Mouse (Mus musculus) MEL (cell line): ENCODE measurements around the gene Garnl3.

ENCODE experiments used
- BHLHE40 ChIP-seq: IDR thresholded peaks from 2 replicates; pipeline ENCODE4 v1.6.1; 2012; ENCODE audit warnings: low read depth, mild to moderate bottlenecking, inconsistent platforms, low read length, improper control_type of control experiment, borderline replicate concordance
- CHD2 ChIP-seq: IDR thresholded peaks from 2 replicates; pipeline ENCODE4 v1.6.1; 2011; ENCODE audit warnings: low read length, improper control_type of control experiment
- CTCF ChIP-seq, 3 experiments: IDR thresholded peaks in 2 of 3; conservative IDR thresholded peaks in 1 of 3; 2 replicates each; pipeline ENCODE4 v1.5.1; 2011 to 2012; ENCODE audit warnings: low read length in 3 of 3, low read depth in 2 of 3, mild to moderate bottlenecking in 2 of 3, improper control_type of control experiment in 1 of 3, inconsistent platforms in 1 of 3, mixed read lengths in 1 of 3, moderate library complexity in 1 of 3; ENCODE audit not compliant: control insufficient read depth in 1 of 3, insufficient read depth in 1 of 3, poor library complexity in 1 of 3, severe bottlenecking in 1 of 3
- ELF1 ChIP-seq: IDR thresholded peaks from 2 replicates; pipeline ENCODE4 v1.6.1; 2014; ENCODE audit warnings: low read depth, mild to moderate bottlenecking, inconsistent platforms, low read length, improper control_type of control experiment, moderate library complexity
- GABPA ChIP-seq: IDR thresholded peaks from 2 replicates; pipeline ENCODE4 v1.6.1; 2012; ENCODE audit warnings: low read depth, mild to moderate bottlenecking, inconsistent platforms, low read length, improper control_type of control experiment, moderate library complexity
- MAX ChIP-seq: IDR thresholded peaks from 2 replicates; pipeline ENCODE4 v1.6.1; 2011; ENCODE audit warnings: low read length, improper control_type of control experiment
- MXI1 ChIP-seq: IDR thresholded peaks from 2 replicates; pipeline ENCODE4 v1.6.1; 2011; ENCODE audit warnings: mild to moderate bottlenecking, low read depth, low read length, improper control_type of control experiment
- POLR2A ChIP-seq, 2 experiments: IDR thresholded peaks; 2 replicates each; pipeline ENCODE4 v1.6.1; 2011 to 2012; ENCODE audit warnings: low read length in 2 of 2, mild to moderate bottlenecking in 2 of 2, control low read depth in 1 of 2, improper control_type of control experiment in 1 of 2, low read depth in 1 of 2, moderate library complexity in 1 of 2; ENCODE audit not compliant: control insufficient read depth in 1 of 2, insufficient read depth in 1 of 2, poor library complexity in 1 of 2
- RAD21 ChIP-seq: IDR thresholded peaks from 2 replicates; pipeline ENCODE4 v1.6.1; 2011; ENCODE audit warnings: mild to moderate bottlenecking, low read depth, low read length, improper control_type of control experiment
- TAL1 ChIP-seq: IDR thresholded peaks from 2 replicates; pipeline ENCODE4 v1.6.1; 2012; ENCODE audit warnings: mild to moderate bottlenecking, inconsistent platforms, low read length, moderate library complexity, mixed read lengths
- TBP ChIP-seq: IDR thresholded peaks from 2 replicates; pipeline ENCODE4 v1.8.0; 2011; ENCODE audit warnings: low read depth, low read length, improper control_type of control experiment
- ZKSCAN1 ChIP-seq: IDR thresholded peaks from 2 replicates; pipeline ENCODE4 v1.6.1; 2012; ENCODE audit warnings: low read depth, mild to moderate bottlenecking, inconsistent platforms, low read length, improper control_type of control experiment, moderate library complexity
- ZNF384 ChIP-seq: IDR thresholded peaks from 2 replicates; pipeline ENCODE4 v1.6.1; 2012; ENCODE audit warnings: low read depth, mild to moderate bottlenecking, inconsistent platforms, low read length, improper control_type of control experiment

DNA sequence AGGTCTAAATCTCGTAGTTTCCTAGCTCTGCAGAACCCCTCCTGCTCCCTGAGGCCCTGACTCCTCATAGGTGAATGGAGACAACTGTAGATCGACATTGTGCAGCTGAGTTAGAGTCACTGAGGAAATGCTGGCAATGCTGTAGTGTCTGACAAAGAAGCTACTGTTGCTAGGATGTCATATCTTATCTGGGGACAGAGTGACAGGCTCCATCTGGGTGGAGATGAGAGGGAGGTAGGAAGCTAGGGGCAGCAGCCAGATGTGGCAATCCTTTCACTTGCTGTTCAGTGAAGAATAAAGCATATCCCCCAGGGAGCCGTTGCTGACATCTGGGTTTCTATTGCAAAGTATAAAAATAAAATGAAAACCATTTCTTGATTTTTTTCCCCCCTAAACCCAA is 85.6 kb downstream of the Garnl3 start:
- TF ChIP-seq MAX, result no peak
- no peak for TF ChIP-seq ZKSCAN1
- no peak for TF ChIP-seq CTCF (IDR thresholded peaks at IDR 0.05 in 2 of 3, conservative IDR thresholded peaks at IDR 0.05 in 1 of 3; ENCODE audit: control insufficient read depth in 1 of 3, insufficient read depth in 1 of 3, low read depth in 2 of 3, low read length in 3 of 3, poor library complexity in 1 of 3, severe bottlenecking in 1 of 3)
- 0 out of 2 replicates have a peak, but pooled peaks have one; percentile 29 for TF ChIP-seq MXI1
- TF ChIP-seq POLR2A (IDR thresholded peaks at IDR 0.05; ENCODE audit: control insufficient read depth in 1 of 2, insufficient read depth in 1 of 2, low read depth in 1 of 2, low read length in 2 of 2, poor library complexity in 1 of 2), result no peak
- TF ChIP-seq ELF1, result no peak
- TF ChIP-seq ZNF384, result no peak
- no peak for TF ChIP-seq GABPA
- no peak for TF ChIP-seq CHD2
- TF ChIP-seq RAD21, result no peak
- no peak for TF ChIP-seq BHLHE40
- TF ChIP-seq TBP, result no peak
- no peak for TF ChIP-seq TAL1
